In the genomic region with DNA sequence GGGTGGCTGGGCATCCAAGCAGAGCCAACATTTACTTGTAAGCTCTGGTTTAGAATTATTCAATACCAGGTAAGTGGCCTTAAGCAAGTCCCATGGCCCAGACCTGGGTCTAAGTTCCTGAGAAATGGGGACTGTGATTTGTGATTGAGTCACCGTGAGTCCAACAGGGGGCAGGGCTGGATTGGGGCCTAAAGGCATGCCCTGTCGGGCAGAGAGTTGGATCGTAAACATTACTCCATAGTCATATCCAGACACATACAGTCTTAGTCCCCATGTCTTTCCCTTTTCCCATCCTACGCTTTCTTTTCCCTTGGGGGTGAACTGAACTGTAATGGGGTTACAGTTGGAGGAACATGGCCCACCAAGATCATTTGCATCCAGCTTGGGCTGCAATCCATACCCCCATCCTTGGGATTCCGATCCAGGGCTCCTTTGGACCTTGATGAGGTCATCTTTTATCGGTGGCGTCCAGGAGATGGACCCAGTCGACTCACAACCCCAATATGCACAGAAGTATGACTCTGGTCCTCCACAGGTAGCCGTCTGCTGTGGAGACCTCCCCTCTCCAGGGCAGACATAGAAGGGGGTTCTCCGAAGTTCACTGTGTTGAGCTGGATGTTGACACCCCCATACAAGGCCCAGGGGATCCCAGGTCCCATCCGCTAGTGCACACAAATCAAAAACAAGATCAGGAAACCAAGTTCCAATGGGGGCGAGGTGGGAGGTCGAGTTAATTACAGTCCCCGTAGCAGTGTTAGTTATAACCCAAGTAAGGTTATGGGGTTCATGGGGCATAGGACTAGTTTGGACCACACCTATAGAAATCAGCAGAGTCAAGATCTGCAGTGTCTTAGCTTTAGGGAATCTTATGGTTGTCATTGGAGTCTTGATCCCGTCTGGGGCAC, we compare ENCODE assay signal across 7 mouse cellular contexts. TPM values are rescaled to one million over a fixed set of nuclear protein-coding genes. Genes with fewer than 3 reads are reported as not detected.
DNase-seq lines count a peak whose midpoint lies in the region; ATAC-seq and TF ChIP-seq lines count a peak whose summit lies in the region.

No protein-coding gene starts in this region.

- TF ChIP-seq RAD21 in MEL (IDR thresholded peaks at IDR 0.05; ENCODE audit: low read depth, low read length): no peak

- H3K9ac ChIP-seq in kidney, postnatal 0 days (ENCODE audit: low read depth, low read length): no peak overlapping the region
- peak overlapping the region; percentile 98 for H3K9ac ChIP-seq in MEL (ENCODE audit: control insufficient read depth, low read depth, low read length, poor library complexity, severe bottlenecking)
- H3K9ac ChIP-seq in forebrain, embryonic 12.5 days: no peak overlapping the region; the same call in 1 of the 2 replicates
- peak overlapping the region; percentile 76 for H3K9ac ChIP-seq in liver, embryonic 15.5 days

- no peak for ATAC-seq in kidney, postnatal 0 days (replicated peaks; ENCODE audit: low FRiP score, low read depth)
- no peak for ATAC-seq in forebrain, embryonic 12.5 days (ENCODE audit: low FRiP score)
- no peak for ATAC-seq in liver, embryonic 15.5 days (ENCODE audit: insufficient read depth)

- no peak overlapping the region for H3K27ac ChIP-seq in kidney, postnatal 0 days
- peak overlapping the region; percentile 99 for H3K27ac ChIP-seq in MEL (ENCODE audit: control insufficient read depth, low read depth, low read length)
- H3K27ac ChIP-seq in forebrain, embryonic 12.5 days: no peak overlapping the region
- H3K27ac ChIP-seq in liver, embryonic 15.5 days (replicated peaks): peak overlapping the region; percentile 91

- H3K4me1 ChIP-seq in kidney, postnatal 0 days (replicated peaks; ENCODE audit: insufficient read depth, low read length): peaks cover 14% of the 10 kb centered on the region
- peaks cover 0 to 4% of the 10 kb centered on the region in 2 experiments; a peak in 1 of 4 replicates for H3K4me1 ChIP-seq in MEL (ENCODE audit: control insufficient read depth in 1 of 2, insufficient read depth in 2 of 2, low read length in 2 of 2)
- peaks cover 54% of the 10 kb centered on the region for H3K4me1 ChIP-seq in forebrain, embryonic 12.5 days
- peaks cover 66% of the 10 kb centered on the region for H3K4me1 ChIP-seq in liver, embryonic 15.5 days (replicated peaks)

- 93% methylated on average over 15 of the region's 15 CpGs for WGBS in kidney, postnatal 0 days
- 94% methylated on average over 15 of the region's 15 CpGs for WGBS in forebrain, embryonic 12.5 days
- WGBS in liver, embryonic 15.5 days (ENCODE audit: insufficient replicate concordance): 63% methylated on average over 15 of the region's 15 CpGs

- H3K36me3 ChIP-seq in kidney, postnatal 0 days (ENCODE audit: insufficient read depth, low read length): no peaks in the 10 kb centered on the region
- peaks cover 0 to 5% of the 10 kb centered on the region in 2 experiments; a peak in 3 of 4 replicates for H3K36me3 ChIP-seq in MEL (ENCODE audit: control insufficient read depth in 1 of 2, insufficient read depth in 2 of 2, low read length in 2 of 2)
- peaks cover 21% of the 10 kb centered on the region for H3K36me3 ChIP-seq in forebrain, embryonic 12.5 days (replicated peaks)
- H3K36me3 ChIP-seq in liver, embryonic 15.5 days (replicated peaks): peaks cover 31% of the 10 kb centered on the region

- peak overlapping the region; percentile 68; the same call in 1 of the 2 replicates for H3K4me2 ChIP-seq in kidney, postnatal 0 days (ENCODE audit: low read length)
- peak overlapping the region; percentile 100 for H3K4me2 ChIP-seq in forebrain, embryonic 12.5 days
- peak overlapping the region; percentile 95 for H3K4me2 ChIP-seq in liver, embryonic 15.5 days

- H3K79me2 ChIP-seq in MEL (ENCODE audit: control insufficient read depth, insufficient read depth, low read length, poor library complexity): peaks cover 63% of the 10 kb centered on the region

- peak; percentile 16 to 56; a peak in 2 of 4 replicates for TF ChIP-seq POLR2A in MEL (IDR thresholded peaks at IDR 0.05; ENCODE audit: control insufficient read depth in 1 of 2, insufficient read depth in 1 of 2, low read depth in 1 of 2, low read length in 2 of 2, poor library complexity in 1 of 2)

- H3K4me3 ChIP-seq in kidney, postnatal 0 days (replicated peaks; ENCODE audit: low read depth, low read length): no peak overlapping the region
- H3K4me3 ChIP-seq in MEL (ENCODE audit: control insufficient read depth in 1 of 2, insufficient read depth in 1 of 2, low read depth in 2 of 2, low read length in 2 of 2): peak overlapping the region; percentile 70 to 86
- peak overlapping the region; percentile 32; the same call in 1 of the 2 replicates for H3K4me3 ChIP-seq in forebrain, embryonic 12.5 days (replicated peaks)
- peak overlapping the region; percentile 77 for H3K4me3 ChIP-seq in liver, embryonic 15.5 days (replicated peaks)

- H3K9me3 ChIP-seq in kidney, postnatal 0 days (replicated peaks; ENCODE audit: low read length): no peaks in the 10 kb centered on the region
- H3K9me3 ChIP-seq in MEL (replicated peaks; ENCODE audit: insufficient read depth, low read length): no peaks in the 10 kb centered on the region
- H3K9me3 ChIP-seq in forebrain, embryonic 12.5 days: no peaks in the 10 kb centered on the region
- H3K9me3 ChIP-seq in liver, embryonic 15.5 days (replicated peaks): no peaks in the 10 kb centered on the region

- no peaks in the 10 kb centered on the region for H3K27me3 ChIP-seq in kidney, postnatal 0 days (ENCODE audit: insufficient read depth, low read length)
- H3K27me3 ChIP-seq in MEL (ENCODE audit: control insufficient read depth in 1 of 2, insufficient read depth in 2 of 2, low read length in 2 of 2): no peaks in the 10 kb centered on the region
- H3K27me3 ChIP-seq in forebrain, embryonic 12.5 days: no peaks in the 10 kb centered on the region
- H3K27me3 ChIP-seq in liver, embryonic 15.5 days: no peaks in the 10 kb centered on the region

- no peak for TF ChIP-seq CTCF in kidney, postnatal 0 days (IDR thresholded peaks at IDR 0.05; ENCODE audit: low read depth)
- no peak for TF ChIP-seq CTCF in MEL (IDR thresholded peaks at IDR 0.05 in 2 of 3, conservative IDR thresholded peaks at IDR 0.05 in 1 of 3; ENCODE audit: control insufficient read depth in 1 of 3, insufficient read depth in 1 of 3, low read depth in 2 of 3, low read length in 3 of 3, poor library complexity in 1 of 3, severe bottlenecking in 1 of 3)

- DNase-seq in kidney, postnatal 0 days (ENCODE audit: low spot score): no peak
- DNase-seq in kidney, adult 11 months: no peak
- peak; percentile 47 for DNase-seq in MEL (ENCODE audit: low read depth, low spot score)
- no peak for DNase-seq in left cerebral cortex, adult 18-20 months (ENCODE audit: low spot score in 2 of 2)
- no peak for DNase-seq in cerebellum, adult 11-12 months

- TF ChIP-seq EP300 in MEL (IDR thresholded peaks at IDR 0.05; ENCODE audit: low read depth in 1 of 2, low read length in 2 of 2): no peak

TF ChIP-seq in MEL, 35 proteins besides CTCF, POLR2A, EP300 and RAD21 (continues in another document):
- TF ChIP-seq TBP (IDR thresholded peaks at IDR 0.05; ENCODE audit: low read depth, low read length): no peak

RNA-seq across cellular contexts. Expression of gene Vars, which starts 2.0 kb away (rescaled TPM):
- 61.3 and 63.3 TPM in 2 replicates for polyA plus RNA-seq in kidney, postnatal 0 days (2015; fragmentation: Nextera tagmentation; extraction: Ambion mirVana)
- total RNA-seq in MEL (2012; rRNA removed): 149 and 158 TPM in 2 replicates
- polyA plus RNA-seq in MEL (2012; ENCODE audit: insufficient read depth in 1 of 2, insufficient read length in 2 of 2, low read depth in 1 of 2, low replicate concordance in 2 of 2, missing spikeins in 1 of 2): 100 to 1,000 TPM in 1 of 2 experiments, not detected in 1; 251 TPM
- 158 and 159 TPM in 2 replicates for polyA plus RNA-seq in forebrain, embryonic 12.5 days (2016; fragmentation: Nextera tagmentation; extraction: Ambion mirVana)
- polyA plus RNA-seq in liver, embryonic 15.5 days (2015; fragmentation: Nextera tagmentation; extraction: Ambion mirVana): 99.0 and 133 TPM in 2 replicates
- 10 to 100 TPM; 39.6 to 44.0 TPM for total RNA-seq in left cerebral cortex, adult 18-20 months (2021)

RNA-seq across cellular contexts. Expression of gene Lsm2, which starts 17.1 kb away (rescaled TPM):
- polyA plus RNA-seq in kidney, postnatal 0 days (2015; fragmentation: Nextera tagmentation; extraction: Ambion mirVana): 133 and 141 TPM in 2 replicates
- 50.6 and 57.9 TPM in 2 replicates for total RNA-seq in MEL (2012; rRNA removed)
- 100 to 1,000 TPM in 1 of 2 experiments, not detected in 1; 180 TPM for polyA plus RNA-seq in MEL (2012; ENCODE audit: insufficient read depth in 1 of 2, insufficient read length in 2 of 2, low read depth in 1 of 2, low replicate concordance in 2 of 2, missing spikeins in 1 of 2)
- polyA plus RNA-seq in forebrain, embryonic 12.5 days (2016; fragmentation: Nextera tagmentation; extraction: Ambion mirVana): 226 and 238 TPM in 2 replicates
- polyA plus RNA-seq in liver, embryonic 15.5 days (2015; fragmentation: Nextera tagmentation; extraction: Ambion mirVana): 120 and 123 TPM in 2 replicates
- 10 to 100 TPM; 13.9 to 15.5 TPM for total RNA-seq in left cerebral cortex, adult 18-20 months (2021)

RNA-seq across cellular contexts. Expression of gene Vwa7, which starts 17.6 kb away (rescaled TPM):
- 0.16 and 0.20 TPM in 2 replicates for polyA plus RNA-seq in kidney, postnatal 0 days (2015; fragmentation: Nextera tagmentation; extraction: Ambion mirVana)
- total RNA-seq in MEL (2012; rRNA removed): 9.7 and 10.4 TPM in 2 replicates
- 1 to 10 TPM in 1 of 2 experiments, not detected in 1; 9.8 TPM for polyA plus RNA-seq in MEL (2012; ENCODE audit: insufficient read depth in 1 of 2, insufficient read length in 2 of 2, low read depth in 1 of 2, low replicate concordance in 2 of 2, missing spikeins in 1 of 2)
- 0.17 and 0.27 TPM in 2 replicates for polyA plus RNA-seq in forebrain, embryonic 12.5 days (2016; fragmentation: Nextera tagmentation; extraction: Ambion mirVana)
- 0.09 and 0.12 TPM in 2 replicates for polyA plus RNA-seq in liver, embryonic 15.5 days (2015; fragmentation: Nextera tagmentation; extraction: Ambion mirVana)
- under 1 TPM; 0.61 to 0.77 TPM for total RNA-seq in left cerebral cortex, adult 18-20 months (2021)

RNA-seq across cellular contexts. Expression of gene Hspa1l, which starts 26.3 kb away (rescaled TPM):
- 0.54 and 0.72 TPM in 2 replicates for polyA plus RNA-seq in kidney, postnatal 0 days (2015; fragmentation: Nextera tagmentation; extraction: Ambion mirVana)
- 0.07 and 0.15 TPM in 2 replicates for total RNA-seq in MEL (2012; rRNA removed)
- polyA plus RNA-seq in MEL (2012; ENCODE audit: insufficient read depth in 1 of 2, insufficient read length in 2 of 2, low read depth in 1 of 2, low replicate concordance in 2 of 2, missing spikeins in 1 of 2): 1 to 10 TPM in 1 of 2 experiments, not detected in 1; 1.6 TPM
- 1.2 and 1.3 TPM in 2 replicates for polyA plus RNA-seq in forebrain, embryonic 12.5 days (2016; fragmentation: Nextera tagmentation; extraction: Ambion mirVana)
- polyA plus RNA-seq in liver, embryonic 15.5 days (2015; fragmentation: Nextera tagmentation; extraction: Ambion mirVana): 0.25 and 0.31 TPM in 2 replicates
- under 1 TPM; 0.44 to 0.61 TPM for total RNA-seq in left cerebral cortex, adult 18-20 months (2021)

RNA-seq across cellular contexts. Expression of gene Hspa1a, which starts 26.8 kb away (rescaled TPM):
- 22.4 and 23.5 TPM in 2 replicates for polyA plus RNA-seq in kidney, postnatal 0 days (2015; fragmentation: Nextera tagmentation; extraction: Ambion mirVana)
- total RNA-seq in MEL (2012; rRNA removed): 0.07 TPM in 1 of 2 replicates, not detected in the other
- polyA plus RNA-seq in MEL (2012; ENCODE audit: insufficient read depth in 1 of 2, insufficient read length in 2 of 2, low read depth in 1 of 2, low replicate concordance in 2 of 2, missing spikeins in 1 of 2): not detected
- polyA plus RNA-seq in forebrain, embryonic 12.5 days (2016; fragmentation: Nextera tagmentation; extraction: Ambion mirVana): 2.0 and 2.3 TPM in 2 replicates
- polyA plus RNA-seq in liver, embryonic 15.5 days (2015; fragmentation: Nextera tagmentation; extraction: Ambion mirVana): 0.96 and 1.6 TPM in 2 replicates
- total RNA-seq in left cerebral cortex, adult 18-20 months (2021): 10 to 100 TPM; 22.1 to 23.4 TPM

Comparison
In these comparisons a context has a peak if more than half of its experiments do, and no peak if none do; other contexts are left out.
1. H3K27ac ChIP-seq: peak in MEL (single experiment) and liver, embryonic 15.5 days (single experiment); none in kidney, postnatal 0 days (single experiment) and forebrain, embryonic 12.5 days (single experiment).
2. H3K9ac ChIP-seq: peak in MEL (single experiment) and liver, embryonic 15.5 days (single experiment); none in kidney, postnatal 0 days (single experiment) and forebrain, embryonic 12.5 days (single experiment).
3. Peak in every context shown above with its lines, with median percentiles within 50 percentile points of each other: H3K4me2 ChIP-seq.